Mouse (Mus musculus) liver, embryonic 14.5 days (tissue): Measurements from ENCODE around the gene Mepce. TPM values are rescaled to one million over a fixed set of nuclear protein-coding genes. Genes with fewer than 3 reads are reported as not detected.

ENCODE experiments used
- ATAC-seq: fragments of 200-750 bp; cut with Nextera tagmentation; 2 replicates; pipeline ENCODE4 v1.8.0; 2017; ENCODE audit warnings: moderate number of reproducible peaks, mild to moderate bottlenecking, moderate library complexity; ENCODE audit not compliant: insufficient read depth
- DNase-seq, 3 experiments: peaks; one replicate each; pipeline ENCODE4 v3.0.0-alpha.2; 2012 to 2013; ENCODE audit warnings: low read depth in 3 of 3, low spot score in 3 of 3
- H3K27ac ChIP-seq: fragments of 300-500 bp; sonication (generic); 2 replicates; pipeline ENCODE4 v1.5.1; 2014; ENCODE audit warnings: moderate library complexity, mild to moderate bottlenecking, control low read depth, inconsistent platforms
- H3K27me3 ChIP-seq: fragments of 300-500 bp; sonication (generic); 2 replicates; pipeline ENCODE4 v1.6.1; 2014; ENCODE audit warnings: mild to moderate bottlenecking, low read length, moderate library complexity; ENCODE audit not compliant: control insufficient read depth, insufficient read depth
- H3K36me3 ChIP-seq: fragments of 300-500 bp; sonication (generic); replicated peaks from 2 replicates; pipeline ENCODE4 v1.6.1; 2014; ENCODE audit warnings: low read depth; ENCODE audit not compliant: control insufficient read depth, insufficient read depth
- H3K4me1 ChIP-seq, 2 experiments: fragments of 200-500 bp in 1 of 2; fragments of 300-500 bp in 1 of 2; sonication (generic) in 1 of 2; replicated peaks; 2 replicates each; pipeline ENCODE4 v1.6.1; 2012 to 2014; ENCODE audit warnings: antibody characterized with exemption in 1 of 2, inconsistent platforms in 1 of 2, low read length in 1 of 2; ENCODE audit not compliant: control insufficient read depth in 2 of 2, insufficient read depth in 2 of 2
- H3K4me2 ChIP-seq: fragments of 300-500 bp; sonication (generic); 2 replicates; pipeline ENCODE4 v1.6.1; 2014; ENCODE audit warnings: low read depth, mild to moderate bottlenecking, control low read depth, moderate library complexity
- H3K4me3 ChIP-seq, 2 experiments: fragments of 200-500 bp in 1 of 2; fragments of 300-500 bp in 1 of 2; sonication (generic) in 1 of 2; 2 replicates each; pipeline ENCODE4 v1.5.1; 2012 to 2014; ENCODE audit warnings: low read depth in 2 of 2, low read length in 2 of 2, mild to moderate bottlenecking in 2 of 2, control low read depth in 1 of 2, inconsistent platforms in 1 of 2, moderate library complexity in 1 of 2; ENCODE audit not compliant: insufficient read depth in 1 of 2
- H3K9ac ChIP-seq: fragments of 300-500 bp; sonication (generic); replicated peaks from 2 replicates; pipeline ENCODE4 v1.6.1; 2014; ENCODE audit warnings: mild to moderate bottlenecking, control low read depth, moderate library complexity
- H3K9me3 ChIP-seq: fragments of 300-500 bp; sonication (generic); 2 replicates; pipeline ENCODE4 v1.6.1; 2016; ENCODE audit warnings: low read length, mixed read lengths; ENCODE audit not compliant: control insufficient read depth
- CTCF ChIP-seq: IDR thresholded peaks from 2 replicates; pipeline ENCODE4 v1.5.1; 2016; ENCODE audit warnings: antibody characterized with exemption, low read depth, control low read depth
- EP300 ChIP-seq: IDR thresholded peaks from 2 replicates; pipeline ENCODE4 v1.6.1; 2016; ENCODE audit warnings: antibody characterized with exemption, low read depth
- WGBS: fragments of 180-500 bp; shearing (Covaris S2); extraction: QIAGEN DNeasy Blood & Tissue Kit; methylation state at CpG from one replicate; pipeline ENCODE4 v1.1.7; 2014; ENCODE audit not compliant: insufficient replicate concordance; 5-methylcytosine and 5-hydroxymethylcytosine counted together
- polyA plus RNA-seq, 2 experiments: library from polyadenylated mRNA; depleted of rRNA in 1 of 2; stranded (reverse) in 1 of 2; unstranded in 1 of 2; fragments of >200 nt; fragmentation: Nextera tagmentation in 1 of 2; extraction: Ambion mirVana in 1 of 2; gene quantifications; 2 replicates each; pipeline versions ENCODE4 v1.2.1 to v1.2.3; 2012 to 2014

Gene Mepce
- polyA plus RNA-seq, 2 experiments = 6.4 to 13.3 TPM

- Histone ChIP-seq H3K27ac (no peak overlapping the region), H3K4me1 (peaks cover 0 to 5% of the 10 kb centered on the region in 2 experiments; a peak in 2 of 4 replicates), H3K4me2 (no peak overlapping the region), H3K9ac (no peak overlapping the region), H3K36me3 (no peaks in the 10 kb centered on the region), H3K9me3 (no peaks in the 10 kb centered on the region), H3K27me3 (no peaks in the 10 kb centered on the region), H3K4me3 (no peak overlapping the region)
- 31% methylated on average over 2 of the region's 2 CpGs for WGBS
- no peak for ATAC-seq
- no peak for TF ChIP-seq EP300
- no peak for TF ChIP-seq CTCF
- no peak for DNase-seq
Measured at GRCm38 (mm10) chr5:137825971-137826370, 38.5 kb upstream of the Mepce start.

GRCm38 (mm10) chr5:137825030-137825429, 37.6 kb upstream of the Mepce start:
- Histone ChIP-seq H3K4me1 (0 out of 4 replicates have a peak, but pooled peaks cover 0 to 2% of the 10 kb centered on the region in 2 experiments), H3K9me3 (no peaks in the 10 kb centered on the region), H3K36me3 (no peaks in the 10 kb centered on the region), H3K27me3 (no peaks in the 10 kb centered on the region), H3K27ac (no peak overlapping the region), H3K4me2 (no peak overlapping the region), H3K4me3 (no peak overlapping the region), H3K9ac (no peak overlapping the region)
- DNase-seq (no peak), ATAC-seq (no peak)
- TF ChIP-seq EP300 (no peak), CTCF (no peak)
- WGBS = 55% methylated on average over 3 of the region's 3 CpGs

GRCm38 (mm10) chr5:137823455-137824045, 36.1 kb upstream of the Mepce start:
- H3K27ac ChIP-seq = no peak overlapping the region
- H3K27me3 ChIP-seq = no peaks in the 10 kb centered on the region
- H3K9me3 ChIP-seq = no peaks in the 10 kb centered on the region
- H3K36me3 ChIP-seq = no peaks in the 10 kb centered on the region
- ATAC-seq (no peak), DNase-seq (no peak)
- H3K4me1 ChIP-seq = 0 out of 4 replicates have a peak, but pooled peaks cover 0 to 2% of the 10 kb centered on the region in 2 experiments
- no peak overlapping the region for H3K4me2 ChIP-seq
- WGBS = 55% methylated on average over 6 of the region's 6 CpGs
- H3K4me3 ChIP-seq = no peak overlapping the region
- H3K9ac ChIP-seq = no peak overlapping the region
- TF ChIP-seq CTCF (no peak), EP300 (no peak)

- H3K4me1 ChIP-seq = 0 out of 4 replicates have a peak, but pooled peaks cover 0 to 2% of the 10 kb centered on the region in 2 experiments
- no peak for DNase-seq
- 62% methylated on average over 1 of the region's 1 CpGs for WGBS
Measured at GRCm38 (mm10) chr5:137822602-137823001, 35.1 kb upstream of the Mepce start.

GRCm38 (mm10) chr5:137822126-137822525, 34.7 kb upstream of the Mepce start:
- 0 out of 4 replicates have a peak, but pooled peaks cover 0 to 2% of the 10 kb centered on the region in 2 experiments for H3K4me1 ChIP-seq
- no peaks in the 10 kb centered on the region for H3K27me3 ChIP-seq
- H3K36me3 ChIP-seq = no peaks in the 10 kb centered on the region
- no peak overlapping the region for H3K4me2 ChIP-seq
- 53% methylated on average over 4 of the region's 4 CpGs for WGBS
- no peak for ATAC-seq
- no peak for DNase-seq
- H3K4me3 ChIP-seq = no peak overlapping the region
- H3K9ac ChIP-seq = no peak overlapping the region
- H3K9me3 ChIP-seq = no peaks in the 10 kb centered on the region
- no peak overlapping the region for H3K27ac ChIP-seq
- TF ChIP-seq EP300 (no peak), CTCF (no peak)

More at GRCm38 (mm10) chr5:137822602-137823001, 35.1 kb upstream of the Mepce start:
- H3K4me2 ChIP-seq = no peak overlapping the region
- no peak for ATAC-seq
- no peaks in the 10 kb centered on the region for H3K36me3 ChIP-seq
- H3K27me3 ChIP-seq = no peaks in the 10 kb centered on the region
- no peaks in the 10 kb centered on the region for H3K9me3 ChIP-seq
- no peak overlapping the region for H3K9ac ChIP-seq
- no peak for TF ChIP-seq EP300
- no peak for TF ChIP-seq CTCF
- H3K27ac ChIP-seq = no peak overlapping the region
- no peak overlapping the region for H3K4me3 ChIP-seq
